ENCODE assay signal across 13 mouse cellular contexts in genomic region chr9:46610101-46611005, GRCm38 (mm10).
A peak's percentile ranks its signal among the peaks of the same experiment; 100 is the strongest.
DNase-seq lines count a peak whose midpoint lies in the region; ATAC-seq and TF ChIP-seq lines count a peak whose summit lies in the region.
"Had no signal": no experiment of that assay in that cellular context is flagged by ENCODE, and none has a peak within 500 bp of the region (broad histone marks: within the 10 kb centered on the region; RNA-seq: fewer than 3 reads in every experiment).

No protein-coding gene starts in this region.

- no peak for TF ChIP-seq CTCF in stomach, postnatal 0 days (IDR thresholded peaks at IDR 0.05; ENCODE audit: low read depth)

- DNase-seq in forebrain, embryonic 10.5 days (ENCODE audit: extremely low spot score, low spot score): no peak
- DNase-seq in forebrain, embryonic 14.5 days (ENCODE audit: low spot score): no peak
- DNase-seq in limb, embryonic 11.5 days (ENCODE audit: low spot score): peak; percentile 74
- no peak for DNase-seq in heart, postnatal 14 days
- DNase-seq in stomach, postnatal 0 days (ENCODE audit: low spot score): no peak
- DNase-seq: cerebellum, adult 9-11 months had no signal

- peaks cover 9% of the 10 kb centered on the region; the same call in 1 of the 2 replicates for H3K9me3 ChIP-seq in forebrain, embryonic 10.5 days
- no peaks in the 10 kb centered on the region for H3K9me3 ChIP-seq in forebrain, embryonic 14.5 days (replicated peaks; ENCODE audit: control insufficient read depth, low read length)
- H3K9me3 ChIP-seq in embryonic facial prominence, embryonic 13.5 days: no peaks in the 10 kb centered on the region
- H3K9me3 ChIP-seq in limb, embryonic 11.5 days (ENCODE audit: control insufficient read depth, low read length): no peaks in the 10 kb centered on the region
- H3K9me3 ChIP-seq in neural tube, embryonic 12.5 days: 0 out of 2 replicates have a peak, but pooled peaks cover 5% of the 10 kb centered on the region
- H3K9me3 ChIP-seq in stomach, postnatal 0 days (ENCODE audit: control insufficient read depth, low read length): 0 out of 2 replicates have a peak, but pooled peaks cover 3% of the 10 kb centered on the region
- H3K9me3 ChIP-seq: liver, embryonic 15.5 days had no signal

- H3K36me3 ChIP-seq in forebrain, embryonic 10.5 days (replicated peaks): no peaks in the 10 kb centered on the region
- H3K36me3 ChIP-seq in forebrain, embryonic 14.5 days (ENCODE audit: control insufficient read depth, insufficient read depth, low read length): no peaks in the 10 kb centered on the region
- H3K36me3 ChIP-seq in embryonic facial prominence, embryonic 13.5 days: no peaks in the 10 kb centered on the region
- no peaks in the 10 kb centered on the region for H3K36me3 ChIP-seq in limb, embryonic 11.5 days (ENCODE audit: control insufficient read depth, insufficient read depth, low read length)
- H3K36me3 ChIP-seq in neural tube, embryonic 12.5 days: no peaks in the 10 kb centered on the region
- no peaks in the 10 kb centered on the region for H3K36me3 ChIP-seq in stomach, postnatal 0 days (ENCODE audit: control insufficient read depth, insufficient read depth, low read length)
- H3K36me3 ChIP-seq: heart, embryonic 12.5 days; liver, embryonic 15.5 days had no signal

- intact Hi-C loops in heart, postnatal 14 days (cut with DNase I): no loop called here

- no peaks in the 10 kb centered on the region for H3K27me3 ChIP-seq in forebrain, embryonic 10.5 days (ENCODE audit: poor library complexity, severe bottlenecking)
- no peaks in the 10 kb centered on the region for H3K27me3 ChIP-seq in forebrain, embryonic 14.5 days (replicated peaks; ENCODE audit: control insufficient read depth, insufficient read depth, low read length)
- no peaks in the 10 kb centered on the region for H3K27me3 ChIP-seq in embryonic facial prominence, embryonic 13.5 days
- H3K27me3 ChIP-seq in limb, embryonic 11.5 days (ENCODE audit: control insufficient read depth, insufficient read depth, low read length): no peaks in the 10 kb centered on the region
- no peaks in the 10 kb centered on the region for H3K27me3 ChIP-seq in neural tube, embryonic 12.5 days (replicated peaks)
- no peaks in the 10 kb centered on the region for H3K27me3 ChIP-seq in stomach, postnatal 0 days (ENCODE audit: control insufficient read depth, insufficient read depth, low read length)
- H3K27me3 ChIP-seq: liver, embryonic 15.5 days had no signal

- peaks cover 24% of the 10 kb centered on the region for H3K4me1 ChIP-seq in forebrain, embryonic 10.5 days
- H3K4me1 ChIP-seq in forebrain, embryonic 14.5 days (ENCODE audit: control insufficient read depth, insufficient read depth, low read length): peaks cover 8% of the 10 kb centered on the region; the same call in 1 of the 2 replicates
- peaks cover 15% of the 10 kb centered on the region for H3K4me1 ChIP-seq in embryonic facial prominence, embryonic 13.5 days
- peaks cover 17% of the 10 kb centered on the region for H3K4me1 ChIP-seq in limb, embryonic 11.5 days (ENCODE audit: control insufficient read depth, insufficient read depth, low read length)
- peaks cover 30% of the 10 kb centered on the region for H3K4me1 ChIP-seq in neural tube, embryonic 12.5 days
- H3K4me1 ChIP-seq in stomach, postnatal 0 days (replicated peaks; ENCODE audit: control insufficient read depth, insufficient read depth): no peaks in the 10 kb centered on the region
- H3K4me1 ChIP-seq: liver, embryonic 15.5 days had no signal

- H3K4me2 ChIP-seq in forebrain, embryonic 14.5 days (ENCODE audit: low read length): no peak overlapping the region
- H3K4me2 ChIP-seq in embryonic facial prominence, embryonic 13.5 days: no peak overlapping the region
- no peak overlapping the region for H3K4me2 ChIP-seq in limb, embryonic 11.5 days (ENCODE audit: low read depth, severe bottlenecking)
- 0 out of 2 replicates have a peak overlapping the region, but pooled peaks have one; percentile 14 for H3K4me2 ChIP-seq in neural tube, embryonic 12.5 days (replicated peaks)
- no peak overlapping the region for H3K4me2 ChIP-seq in stomach, postnatal 0 days (replicated peaks; ENCODE audit: low read depth)
- H3K4me2 ChIP-seq: heart, embryonic 12.5 days; liver, embryonic 15.5 days had no signal

- ATAC-seq in forebrain, embryonic 14.5 days: no peak
- no peak for ATAC-seq in embryonic facial prominence, embryonic 13.5 days (ENCODE audit: insufficient number of reproducible peaks, insufficient read depth, low FRiP score, low TSS enrichment, low read depth)
- ATAC-seq in limb, embryonic 11.5 days (ENCODE audit: insufficient number of reproducible peaks, low FRiP score, low TSS enrichment, low read depth): 0 out of 2 replicates have a peak, but pooled peaks have one; percentile 40
- ATAC-seq in neural tube, embryonic 12.5 days (ENCODE audit: low FRiP score, low read depth): 0 out of 2 replicates have a peak, but pooled peaks have one; percentile 53
- no peak for ATAC-seq in erythroblast, adult 5-6 weeks (replicated peaks; ENCODE audit: low FRiP score, poor library complexity, severe bottlenecking)
- ATAC-seq in stomach, postnatal 0 days (ENCODE audit: low FRiP score, low TSS enrichment): no peak
- ATAC-seq: inflammation-experienced regulatory T-cells, adult 6 months had no signal

- H3K27ac ChIP-seq in forebrain, embryonic 10.5 days: peak overlapping the region; percentile 77
- no peak overlapping the region for H3K27ac ChIP-seq in forebrain, embryonic 14.5 days (ENCODE audit: low read depth, low read length)
- no peak overlapping the region for H3K27ac ChIP-seq in embryonic facial prominence, embryonic 13.5 days
- H3K27ac ChIP-seq in limb, embryonic 11.5 days (replicated peaks; ENCODE audit: low read depth, low read length): peak overlapping the region; percentile 39
- no peak overlapping the region; the same call in 1 of the 2 replicates for H3K27ac ChIP-seq in neural tube, embryonic 12.5 days
- H3K27ac ChIP-seq in stomach, postnatal 0 days (replicated peaks): no peak overlapping the region
- H3K27ac ChIP-seq: liver, embryonic 15.5 days had no signal

- WGBS in forebrain, embryonic 10.5 days: 49% methylated on average over 11 of the region's 11 CpGs
- 35% methylated on average over 11 of the region's 11 CpGs for WGBS in forebrain, embryonic 14.5 days
- 29% methylated on average over 11 of the region's 11 CpGs for WGBS in embryonic facial prominence, embryonic 13.5 days
- 10% methylated on average over 11 of the region's 11 CpGs for WGBS in limb, embryonic 11.5 days
- WGBS in neural tube, embryonic 12.5 days: 11% methylated on average over 11 of the region's 11 CpGs
- 18% methylated on average over 11 of the region's 11 CpGs for WGBS in stomach, postnatal 0 days

- no peak overlapping the region for H3K9ac ChIP-seq in forebrain, embryonic 14.5 days (ENCODE audit: low read length)
- 0 out of 2 replicates have a peak overlapping the region, but pooled peaks have one; percentile 6 for H3K9ac ChIP-seq in embryonic facial prominence, embryonic 13.5 days
- no peak overlapping the region for H3K9ac ChIP-seq in limb, embryonic 11.5 days (ENCODE audit: low read length)
- no peak overlapping the region for H3K9ac ChIP-seq in neural tube, embryonic 12.5 days
- H3K9ac ChIP-seq in stomach, postnatal 0 days (ENCODE audit: low read length): no peak overlapping the region
- H3K9ac ChIP-seq: heart, embryonic 12.5 days; liver, embryonic 15.5 days had no signal

- no peak for TF ChIP-seq EP300 in stomach, postnatal 0 days (optimal IDR thresholded peaks at IDR 0.05)

- no peak overlapping the region for H3K4me3 ChIP-seq in forebrain, embryonic 10.5 days
- H3K4me3 ChIP-seq in forebrain, embryonic 14.5 days (ENCODE audit: low read depth, low read length): no peak overlapping the region
- no peak overlapping the region for H3K4me3 ChIP-seq in embryonic facial prominence, embryonic 13.5 days
- no peak overlapping the region for H3K4me3 ChIP-seq in limb, embryonic 11.5 days (ENCODE audit: low read depth, low read length)
- no peak overlapping the region for H3K4me3 ChIP-seq in neural tube, embryonic 12.5 days
- H3K4me3 ChIP-seq in stomach, postnatal 0 days (ENCODE audit: low read depth, low read length): no peak overlapping the region
- H3K4me3 ChIP-seq: erythroblast, embryonic 14.5 days; heart, embryonic 12.5 days; liver, embryonic 15.5 days had no signal

Comparison
In these comparisons a context has a peak if more than half of its experiments do, and no peak if none do; other contexts are left out.
1. H3K27ac ChIP-seq: peak in forebrain, embryonic 10.5 days (single experiment) and limb, embryonic 11.5 days (single experiment); none in forebrain, embryonic 14.5 days (single experiment), embryonic facial prominence, embryonic 13.5 days (single experiment), neural tube, embryonic 12.5 days (single experiment) and stomach, postnatal 0 days (single experiment).
2. ATAC-seq: peak in limb, embryonic 11.5 days (single experiment) and neural tube, embryonic 12.5 days (single experiment); none in forebrain, embryonic 14.5 days (single experiment), embryonic facial prominence, embryonic 13.5 days (single experiment), erythroblast, adult 5-6 weeks (single experiment) and stomach, postnatal 0 days (single experiment).